In the genomic region with DNA sequence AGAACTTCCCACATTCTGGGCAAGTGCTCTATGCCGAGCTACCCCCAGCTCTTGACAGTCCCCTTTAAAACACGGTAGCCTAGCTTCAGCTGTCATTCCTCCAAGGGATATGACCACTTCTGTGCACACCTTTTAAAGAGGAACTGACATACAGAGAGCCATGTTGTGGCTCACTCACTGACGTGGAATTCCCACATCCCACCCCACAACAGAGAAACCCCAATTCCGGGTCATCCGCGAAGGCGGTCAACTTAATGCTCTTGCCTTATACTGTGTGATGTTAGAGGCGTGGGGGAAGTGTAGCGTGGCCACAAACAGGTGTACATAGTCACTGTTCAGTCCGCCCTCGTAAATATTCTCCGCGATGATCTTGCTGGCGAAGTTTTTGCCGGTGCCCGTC, we compare ENCODE assay signal across 8 mouse cellular contexts. TPM values are rescaled to one million over a fixed set of nuclear protein-coding genes. Genes with fewer than 3 reads are reported as not detected.
DNase-seq lines count a peak whose midpoint lies in the region; ATAC-seq and TF ChIP-seq lines count a peak whose summit lies in the region.

No protein-coding gene starts in this region.

- DNase-seq in retina, postnatal 1 day = peak; percentile 11
- DNase-seq in retina, embryonic 14.5 days (ENCODE audit: low spot score) = no peak
- DNase-seq in natural killer cell, adult 2 months (ENCODE audit: low spot score in 2 of 2) = peak; percentile 28 to 46
- DNase-seq in embryo, embryonic 10 days (ENCODE audit: low spot score) = no peak
- no peak for DNase-seq in urinary bladder, postnatal 25 days (ENCODE audit: low spot score)
- DNase-seq in gastrocnemius, adult 18-20 months (ENCODE audit: low spot score) = no peak

- peaks cover 48% of the 10 kb centered on the region for H3K36me3 ChIP-seq in embryonic facial prominence, embryonic 13.5 days
- H3K36me3 ChIP-seq in intestine, postnatal 0 days (ENCODE audit: control insufficient read depth, insufficient read depth) = peaks cover 36% of the 10 kb centered on the region

- WGBS in embryonic facial prominence, embryonic 13.5 days = 21% methylated on average over 16 of the region's 16 CpGs
- WGBS in intestine, postnatal 0 days = 11% methylated on average over 16 of the region's 16 CpGs

- no peak overlapping the region for H3K27ac ChIP-seq in embryonic facial prominence, embryonic 13.5 days
- H3K27ac ChIP-seq in intestine, postnatal 0 days (ENCODE audit: low read depth, low read length) = peak overlapping the region; percentile 93

- no peaks in the 10 kb centered on the region for H3K27me3 ChIP-seq in embryonic facial prominence, embryonic 13.5 days
- H3K27me3 ChIP-seq in intestine, postnatal 0 days (replicated peaks; ENCODE audit: control insufficient read depth, insufficient read depth, low read length) = no peaks in the 10 kb centered on the region

- TF ChIP-seq CTCF in intestine, postnatal 0 days (IDR thresholded peaks at IDR 0.05; ENCODE audit: low read depth) = no peak

- H3K4me3 ChIP-seq in embryonic facial prominence, embryonic 13.5 days = peak overlapping the region; percentile 99
- peak overlapping the region; percentile 98 for H3K4me3 ChIP-seq in intestine, postnatal 0 days (ENCODE audit: low read depth, low read length)

- peak overlapping the region; percentile 93 for H3K4me2 ChIP-seq in embryonic facial prominence, embryonic 13.5 days
- H3K4me2 ChIP-seq in intestine, postnatal 0 days (replicated peaks; ENCODE audit: low read depth) = peak overlapping the region; percentile 84

- peak overlapping the region; percentile 94 for H3K9ac ChIP-seq in embryonic facial prominence, embryonic 13.5 days
- H3K9ac ChIP-seq in intestine, postnatal 0 days (ENCODE audit: low read depth, low read length) = peak overlapping the region; percentile 92

- H3K9me3 ChIP-seq in embryonic facial prominence, embryonic 13.5 days = no peaks in the 10 kb centered on the region
- no peaks in the 10 kb centered on the region for H3K9me3 ChIP-seq in intestine, postnatal 0 days (ENCODE audit: control insufficient read depth)

- peaks cover 28% of the 10 kb centered on the region for H3K4me1 ChIP-seq in embryonic facial prominence, embryonic 13.5 days
- H3K4me1 ChIP-seq in intestine, postnatal 0 days (replicated peaks; ENCODE audit: control insufficient read depth, insufficient read depth, low read length) = peaks cover 6% of the 10 kb centered on the region; the same call in 1 of the 2 replicates

- ATAC-seq in embryonic facial prominence, embryonic 13.5 days (ENCODE audit: insufficient number of reproducible peaks, insufficient read depth, low FRiP score, low TSS enrichment, low read depth) = no peak
- ATAC-seq in intestine, postnatal 0 days = no peak

RNA-seq across cellular contexts. Expression of gene Tor1a, which starts 0.9 kb away (rescaled TPM):
- polyA plus RNA-seq in embryonic facial prominence, embryonic 13.5 days (2015; fragmentation: Nextera tagmentation; extraction: Ambion mirVana) = 80.0 and 85.2 TPM in 2 replicates
- 90.3 and 95.4 TPM in 2 replicates for polyA plus RNA-seq in intestine, postnatal 0 days (2015; fragmentation: Nextera tagmentation; extraction: Ambion mirVana)
- 1 to 10 TPM; 6.4 to 7.1 TPM for total RNA-seq in gastrocnemius, adult 18-20 months (2021)

RNA-seq across cellular contexts. Expression of gene Tor1b, which starts 14.1 kb away (rescaled TPM):
- polyA plus RNA-seq in embryonic facial prominence, embryonic 13.5 days (2015; fragmentation: Nextera tagmentation; extraction: Ambion mirVana) = 37.2 and 37.6 TPM in 2 replicates
- 13.3 and 14.6 TPM in 2 replicates for polyA plus RNA-seq in intestine, postnatal 0 days (2015; fragmentation: Nextera tagmentation; extraction: Ambion mirVana)
- total RNA-seq in gastrocnemius, adult 18-20 months (2021) = 10 to 100 TPM; 21.7 to 24.6 TPM

RNA-seq across cellular contexts. Expression of gene BC005624, which starts 15.2 kb away (rescaled TPM):
- polyA plus RNA-seq in embryonic facial prominence, embryonic 13.5 days (2015; fragmentation: Nextera tagmentation; extraction: Ambion mirVana) = 64.2 and 70.1 TPM in 2 replicates
- 28.2 and 29.3 TPM in 2 replicates for polyA plus RNA-seq in intestine, postnatal 0 days (2015; fragmentation: Nextera tagmentation; extraction: Ambion mirVana)
- total RNA-seq in gastrocnemius, adult 18-20 months (2021) = 10 to 100 TPM; 27.0 to 31.3 TPM

RNA-seq across cellular contexts. Expression of gene Usp20, which starts 15.3 kb away (rescaled TPM):
- polyA plus RNA-seq in embryonic facial prominence, embryonic 13.5 days (2015; fragmentation: Nextera tagmentation; extraction: Ambion mirVana) = 23.5 and 25.6 TPM in 2 replicates
- polyA plus RNA-seq in intestine, postnatal 0 days (2015; fragmentation: Nextera tagmentation; extraction: Ambion mirVana) = 4.0 and 5.2 TPM in 2 replicates
- 10 to 100 TPM; 12.0 to 12.1 TPM for total RNA-seq in gastrocnemius, adult 18-20 months (2021)

RNA-seq across cellular contexts. Expression of gene Ptges, which starts 37.2 kb away (rescaled TPM):
- polyA plus RNA-seq in embryonic facial prominence, embryonic 13.5 days (2015; fragmentation: Nextera tagmentation; extraction: Ambion mirVana) = 15.8 and 19.8 TPM in 2 replicates
- 2.8 and 3.6 TPM in 2 replicates for polyA plus RNA-seq in intestine, postnatal 0 days (2015; fragmentation: Nextera tagmentation; extraction: Ambion mirVana)
- total RNA-seq in gastrocnemius, adult 18-20 months (2021) = 1 to 10 TPM; 2.9 to 4.0 TPM

Comparison
In these comparisons a context has a peak if more than half of its experiments do, and no peak if none do; other contexts are left out.
1. DNase-seq: peak in retina, postnatal 1 day (single experiment) and natural killer cell, adult 2 months (2 of 2); none in retina, embryonic 14.5 days (single experiment), embryo, embryonic 10 days (single experiment), urinary bladder, postnatal 25 days (single experiment) and gastrocnemius, adult 18-20 months (single experiment).